Mouse (Mus musculus): ENCODE measurements around the gene Asnsd1.

- TF ChIP-seq CTCF (conservative IDR thresholded peaks at IDR 0.05; ENCODE audit: insufficient read depth, insufficient read length, low read depth, low read length) (no peak), POLR2A (IDR thresholded peaks at IDR 0.05; ENCODE audit: low read depth, low read length) (no peak)
Observed at GRCm38 (mm10) chr1:53358988-53359387, 6.4 kb upstream of the Asnsd1 start.

Measured in kidney, adult 2 months (tissue).